Mouse (Mus musculus) adipose tissue, adult 10 weeks (tissue): ENCODE data around the gene Mageb2. TPM values are rescaled to one million over a fixed set of nuclear protein-coding genes. Genes with fewer than 3 reads are reported as not detected.

Experiments used
- polyA plus RNA-seq: library from polyadenylated mRNA; stranded (reverse); fragments of 350-450 nt; fragmentation: Illumina TruSeq; extraction: RNeasy Lipid Tissue Mini Kit (QIAGEN cat#74804); gene quantifications from one replicate; pipeline ENCODE4 v1.2.3, GENCODE M21; 2014; ENCODE audit warnings: low read depth, low replicate concordance

Gene Mageb2
- polyA plus RNA-seq, result not detected

DNA sequence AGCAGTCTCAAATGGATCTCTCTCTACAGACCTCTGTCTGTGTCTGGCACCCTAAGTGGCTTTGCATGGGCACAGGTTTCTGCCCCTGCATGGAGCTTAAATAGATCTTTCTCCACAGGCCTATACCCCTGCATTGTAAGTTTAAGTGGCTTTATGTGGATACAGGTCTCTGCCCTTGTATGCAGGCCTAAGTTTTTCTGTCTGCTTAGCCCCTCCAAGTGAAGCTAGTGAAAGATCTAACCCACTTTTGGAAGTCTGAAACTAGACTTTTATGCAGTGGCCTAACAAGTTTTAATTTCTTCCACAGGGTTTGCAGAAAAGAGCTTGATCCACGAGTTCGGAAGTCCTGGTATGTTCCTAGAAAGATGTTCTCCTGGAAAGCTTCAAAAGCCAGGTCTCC is at the start of gene Mageb2:
Gene Mageb2 (plus strand): TSS at position 301 of the 400 bp plus-strand sequence.

Other genes starting within 250 kb of the Mageb2 start
- gene Gm5072, start 60.8 kb downstream of the Mageb2 start, polyA plus RNA-seq, result not detected
- gene Gm8914, start 148.4 kb downstream of the Mageb2 start, polyA plus RNA-seq, result not detected
- gene 1700084M14Rik, start 244.2 kb downstream of the Mageb2 start, polyA plus RNA-seq, result 2.4 TPM